In genomic region chr1:78428851-78429250, GRCm38 (mm10) we compare ENCODE assay signal across 25 mouse cellular contexts. TPM values are rescaled to one million over a fixed set of nuclear protein-coding genes. Genes with fewer than 3 reads are reported as not detected.
DNase-seq lines count a peak whose midpoint lies in the region; ATAC-seq and TF ChIP-seq lines count a peak whose summit lies in the region.
"Had no signal": no experiment of that assay in that cellular context is flagged by ENCODE, and none has a peak within 500 bp of the region (broad histone marks: within the 10 kb centered on the region; RNA-seq: fewer than 3 reads in every experiment).

No protein-coding gene starts in this region.

- H3K27ac ChIP-seq in forebrain, embryonic 11.5 days (ENCODE audit: low read depth, low read length), result no peak overlapping the region
- H3K27ac ChIP-seq in forebrain, postnatal 0 days (ENCODE audit: low read depth, low read length), result no peak overlapping the region
- no peak overlapping the region; the same call in 1 of the 2 replicates for H3K27ac ChIP-seq in midbrain, embryonic 10.5 days (replicated peaks)
- H3K27ac ChIP-seq in midbrain, embryonic 16.5 days (ENCODE audit: low read length), result no peak overlapping the region
- H3K27ac ChIP-seq: heart, embryonic 10.5 days; hindbrain, embryonic 12.5 days; left cerebral cortex, adult 2 months; liver, embryonic 13.5 days; neural tube, embryonic 12.5 days had no signal

- no peaks in the 10 kb centered on the region for H3K9me3 ChIP-seq in forebrain, embryonic 11.5 days (ENCODE audit: control insufficient read depth, low read length)
- no peaks in the 10 kb centered on the region for H3K9me3 ChIP-seq in forebrain, postnatal 0 days (ENCODE audit: low read length)
- H3K9me3 ChIP-seq in midbrain, embryonic 10.5 days (replicated peaks), result no peaks in the 10 kb centered on the region
- no peaks in the 10 kb centered on the region for H3K9me3 ChIP-seq in midbrain, embryonic 16.5 days (replicated peaks; ENCODE audit: control insufficient read depth, low read length, poor library complexity, severe bottlenecking)
- H3K9me3 ChIP-seq: heart, embryonic 10.5 days; hindbrain, embryonic 12.5 days; liver, embryonic 13.5 days; neural tube, embryonic 12.5 days had no signal

- peak overlapping the region; percentile 9; the same call in 1 of the 2 replicates for H3K4me2 ChIP-seq in forebrain, embryonic 11.5 days (ENCODE audit: low read depth, low read length, severe bottlenecking)
- H3K4me2 ChIP-seq in forebrain, postnatal 0 days (ENCODE audit: low read depth), result no peak overlapping the region
- H3K4me2 ChIP-seq in midbrain, embryonic 16.5 days (ENCODE audit: low read length), result no peak overlapping the region
- H3K4me2 ChIP-seq: hindbrain, embryonic 12.5 days; liver, embryonic 13.5 days; neural tube, embryonic 12.5 days had no signal

- TF ChIP-seq POLR2A in brain, embryonic 14.5 days (IDR thresholded peaks at IDR 0.05; ENCODE audit: borderline replicate concordance, extremely low read depth, insufficient read depth, insufficient read length, poor library complexity, severe bottlenecking), result no peak

- WGBS in forebrain, embryonic 11.5 days, result 13% methylated on average over 11 of the region's 11 CpGs
- 14% methylated on average over 11 of the region's 11 CpGs for WGBS in forebrain, postnatal 0 days
- 24% methylated on average over 11 of the region's 11 CpGs for WGBS in midbrain, embryonic 10.5 days
- 15% methylated on average over 11 of the region's 11 CpGs for WGBS in midbrain, embryonic 16.5 days

- no peak for DNase-seq in forebrain, embryonic 11.5 days (ENCODE audit: low spot score)
- DNase-seq in forebrain, postnatal 0 days, result no peak
- DNase-seq in midbrain, embryonic 10.5 days (ENCODE audit: low spot score), result peak; percentile 28
- peak; percentile 59 for DNase-seq in brain, embryonic 14.5 days (ENCODE audit: low read depth)
- DNase-seq in retina, embryonic 14.5 days (ENCODE audit: low spot score), result peak; percentile 48
- no peak for DNase-seq in gastrocnemius, postnatal 4 days (ENCODE audit: low spot score in 2 of 2)
- DNase-seq: adrenal gland, adult 8-10 months; cerebellum, adult 2 months; cerebellum, postnatal 25 days; gastrocnemius, postnatal 36 days; heart, postnatal 14 days; kidney, adult 18-20 months; kidney, postnatal 10 days; liver, embryonic 13.5 days; lung, adult 2 months; lung, postnatal 14 days; right cerebral cortex, adult 18-20 months; right cerebral cortex, postnatal 4 days; thymus, postnatal 14 days had no signal

- peaks cover 4% of the 10 kb centered on the region; the same call in 1 of the 2 replicates for H3K27me3 ChIP-seq in forebrain, embryonic 11.5 days (ENCODE audit: control insufficient read depth, insufficient read depth, low read length)
- no peaks in the 10 kb centered on the region for H3K27me3 ChIP-seq in forebrain, postnatal 0 days (ENCODE audit: insufficient read depth, low read length)
- no peaks in the 10 kb centered on the region; the same call in 1 of the 2 replicates for H3K27me3 ChIP-seq in midbrain, embryonic 10.5 days (ENCODE audit: low read depth, poor library complexity, severe bottlenecking)
- H3K27me3 ChIP-seq in midbrain, embryonic 16.5 days (ENCODE audit: control insufficient read depth, insufficient read depth, low read depth, low read length), result no peaks in the 10 kb centered on the region
- H3K27me3 ChIP-seq: liver, embryonic 13.5 days; neural tube, embryonic 12.5 days had no signal

- TF ChIP-seq CTCF in forebrain, postnatal 0 days (IDR thresholded peaks at IDR 0.05; ENCODE audit: low read depth), result no peak
- TF ChIP-seq CTCF in brain, embryonic 14.5 days (IDR thresholded peaks at IDR 0.05; ENCODE audit: borderline replicate concordance, extremely low read depth, insufficient read depth, insufficient read length), result no peak

- no peak overlapping the region for H3K9ac ChIP-seq in forebrain, embryonic 11.5 days (ENCODE audit: low read length)
- H3K9ac ChIP-seq in forebrain, postnatal 0 days, result no peak overlapping the region
- H3K9ac ChIP-seq in midbrain, embryonic 16.5 days (ENCODE audit: low read depth, low read length), result no peak overlapping the region
- H3K9ac ChIP-seq: hindbrain, embryonic 12.5 days; liver, embryonic 13.5 days; neural tube, embryonic 12.5 days had no signal

- H3K36me3 ChIP-seq in forebrain, embryonic 11.5 days (ENCODE audit: control insufficient read depth, insufficient read depth, low read length), result no peaks in the 10 kb centered on the region
- 0 out of 2 replicates have a peak, but pooled peaks cover 4% of the 10 kb centered on the region for H3K36me3 ChIP-seq in forebrain, postnatal 0 days (ENCODE audit: insufficient read depth)
- H3K36me3 ChIP-seq in midbrain, embryonic 10.5 days, result peaks cover 12% of the 10 kb centered on the region
- H3K36me3 ChIP-seq in midbrain, embryonic 16.5 days (ENCODE audit: control insufficient read depth, insufficient read depth, low read length), result no peaks in the 10 kb centered on the region

- H3K4me1 ChIP-seq in forebrain, embryonic 11.5 days (replicated peaks; ENCODE audit: control insufficient read depth, insufficient read depth, low read length), result peaks cover 6% of the 10 kb centered on the region
- no peaks in the 10 kb centered on the region for H3K4me1 ChIP-seq in forebrain, postnatal 0 days (ENCODE audit: insufficient read depth)
- peaks cover 62% of the 10 kb centered on the region for H3K4me1 ChIP-seq in midbrain, embryonic 10.5 days
- no peaks in the 10 kb centered on the region; the same call in 1 of the 2 replicates for H3K4me1 ChIP-seq in midbrain, embryonic 16.5 days (ENCODE audit: control insufficient read depth, insufficient read depth, low read length)
- H3K4me1 ChIP-seq: hindbrain, embryonic 12.5 days; liver, embryonic 13.5 days had no signal

- ATAC-seq in forebrain, embryonic 11.5 days (replicated peaks; ENCODE audit: low FRiP score), result peak; percentile 33; the same call in 1 of the 2 replicates
- no peak for ATAC-seq in forebrain, postnatal 0 days
- no peak for ATAC-seq in midbrain, embryonic 16.5 days
- ATAC-seq: activated CD4-positive, CD25-positive, alpha-beta regulatory T cell, adult 4 months had no signal

- no peak overlapping the region for H3K4me3 ChIP-seq in forebrain, embryonic 11.5 days (ENCODE audit: low read depth, low read length)
- no peak overlapping the region for H3K4me3 ChIP-seq in forebrain, postnatal 0 days (ENCODE audit: low read depth, low read length)
- H3K4me3 ChIP-seq in midbrain, embryonic 10.5 days, result peak overlapping the region; percentile 9; the same call in 1 of the 2 replicates
- no peak overlapping the region for H3K4me3 ChIP-seq in midbrain, embryonic 16.5 days (ENCODE audit: low read depth, low read length)
- H3K4me3 ChIP-seq: heart, embryonic 10.5 days; hindbrain, embryonic 12.5 days; left cerebral cortex, adult 2 months; liver, embryonic 13.5 days; neural tube, embryonic 12.5 days had no signal

RNA-seq across cellular contexts. Expression of gene Farsb, which starts 59.8 kb away (rescaled TPM):
- polyA plus RNA-seq in forebrain, embryonic 11.5 days (2014; fragmentation: Nextera tagmentation; extraction: Ambion mirVana), result 146 and 147 TPM in 2 replicates
- total RNA-seq in forebrain, postnatal 0 days (2014; rRNA removed), result 90.6 and 96.9 TPM in 2 replicates
- polyA plus RNA-seq in forebrain, postnatal 0 days (2015; fragmentation: Nextera tagmentation; extraction: Ambion mirVana), result 152 and 154 TPM in 2 replicates
- polyA plus RNA-seq in midbrain, embryonic 10.5 days (2016; fragmentation: Nextera tagmentation; extraction: Ambion mirVana), result 138 and 140 TPM in 2 replicates
- polyA plus RNA-seq in midbrain, embryonic 16.5 days (2015; fragmentation: Nextera tagmentation; extraction: Ambion mirVana), result 160 and 163 TPM in 2 replicates
- polyA plus RNA-seq in brain, embryonic 14.5 days (2012; rRNA removed), result 58.8 and 66.6 TPM in 2 replicates
- 10 to 100 TPM; 44.8 to 45.6 TPM for total RNA-seq in gastrocnemius, postnatal 4 days (2021)

Comparison
In these comparisons a context has a peak if more than half of its experiments do, and no peak if none do; other contexts are left out.
1. DNase-seq: peak in midbrain, embryonic 10.5 days (single experiment), brain, embryonic 14.5 days (single experiment) and retina, embryonic 14.5 days (single experiment); none in forebrain, embryonic 11.5 days (single experiment), forebrain, postnatal 0 days (single experiment) and gastrocnemius, postnatal 4 days (0 of 2).